Mouse (Mus musculus) urinary bladder, postnatal 25 days (tissue): ENCODE data around the gene Htr7.
A peak's percentile ranks its signal among the peaks of the same experiment; 100 is the strongest.

Experiments
- DNase-seq: peaks from one replicate; pipeline ENCODE4 v3.0.0; 2022; ENCODE audit warnings: low spot score

Htr7 gene

DNA sequence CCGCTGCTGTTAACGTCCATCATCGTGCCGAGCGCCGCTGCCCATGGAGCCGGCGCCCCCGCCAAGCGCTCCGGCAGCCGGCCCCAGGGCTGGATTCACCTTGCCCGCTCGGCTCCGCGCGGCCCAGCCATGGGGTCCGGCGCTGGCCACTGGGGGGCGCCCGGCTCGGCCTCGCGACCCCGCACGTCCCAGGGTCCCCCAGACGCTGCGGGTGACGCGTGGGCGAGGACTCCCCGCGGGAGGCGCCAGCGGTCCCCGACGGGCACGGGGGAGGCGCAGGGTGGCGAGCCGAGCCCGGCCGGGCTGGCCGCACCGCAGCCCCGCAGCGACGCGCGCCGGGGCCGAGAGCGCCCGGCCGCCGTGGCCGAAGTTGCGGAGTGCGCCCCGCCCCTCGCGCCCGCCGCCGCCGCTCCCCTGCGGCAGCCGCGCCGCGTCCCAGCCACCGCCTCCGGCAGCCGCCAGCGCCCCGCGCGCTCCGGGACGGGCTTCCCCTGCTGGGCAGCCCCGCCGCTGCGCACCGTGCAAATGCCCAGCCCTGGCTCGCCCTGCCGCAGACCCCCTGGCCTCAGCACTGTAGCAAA, at the start of gene Htr7:
TSS of gene Htr7 (minus strand) at position 277 of the 581 bp plus-strand sequence.
- peak; percentile 3 for DNase-seq

DNA sequence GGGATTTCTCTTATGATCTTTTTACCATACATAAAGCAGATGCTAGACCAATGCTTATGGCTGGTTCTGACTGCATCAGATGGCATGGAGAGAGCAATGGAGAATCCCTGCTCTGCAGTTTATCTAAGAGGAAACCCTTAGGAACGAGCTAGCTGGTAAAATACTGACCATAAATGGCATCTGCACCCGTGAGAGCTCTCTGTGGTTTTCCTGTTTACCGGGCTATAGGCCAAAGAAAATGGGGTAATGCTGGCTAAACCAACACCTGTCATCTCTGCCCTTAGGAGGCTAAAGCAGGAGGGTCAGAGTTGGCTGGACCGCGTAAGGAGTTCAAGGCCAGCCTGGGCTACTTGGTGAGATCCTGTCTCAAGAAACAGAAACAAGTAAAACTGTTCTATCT, 46.6 kb upstream of the Htr7 start:
- DNase-seq: no peak

DNA sequence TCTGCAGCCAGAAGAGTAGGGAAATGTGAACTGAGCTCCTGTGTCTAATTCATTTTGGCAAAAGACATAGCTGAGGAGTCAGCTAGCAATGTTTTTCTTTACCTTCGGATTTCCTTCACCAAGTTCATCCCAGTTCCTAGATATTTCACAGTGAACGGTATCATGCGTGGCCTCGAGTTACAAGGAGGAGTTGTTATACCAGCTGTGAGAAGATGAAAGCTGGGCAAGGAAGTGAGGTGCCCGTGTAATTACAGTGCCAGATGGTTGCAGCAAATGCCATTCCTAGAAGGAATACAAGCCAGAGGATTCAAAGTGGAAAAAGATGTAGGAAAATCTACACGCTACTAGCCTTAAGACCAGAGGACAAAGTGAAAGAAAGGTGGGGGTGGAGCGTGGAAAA, 41.6 kb upstream of the Htr7 start:
- DNase-seq: no peak

DNA sequence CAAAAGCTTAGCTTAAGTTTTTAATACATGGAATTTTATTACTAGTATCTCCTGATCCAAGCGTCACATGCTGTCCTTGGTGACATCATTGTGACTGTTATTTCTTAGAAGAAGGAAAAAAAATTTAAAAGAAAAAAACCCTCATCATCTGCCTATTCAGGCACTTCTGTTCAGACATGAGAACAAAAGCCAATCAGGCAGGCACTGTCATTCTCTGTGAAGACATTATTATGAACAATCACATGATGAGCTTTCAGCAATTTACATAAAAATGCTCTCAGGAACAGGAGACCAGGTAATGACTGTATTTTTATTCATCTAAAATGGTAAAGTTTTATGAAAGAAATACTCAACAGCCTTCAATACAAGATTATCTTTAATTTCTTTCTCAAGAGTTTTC, 41.0 kb upstream of the Htr7 start:
- DNase-seq: no peak

DNA sequence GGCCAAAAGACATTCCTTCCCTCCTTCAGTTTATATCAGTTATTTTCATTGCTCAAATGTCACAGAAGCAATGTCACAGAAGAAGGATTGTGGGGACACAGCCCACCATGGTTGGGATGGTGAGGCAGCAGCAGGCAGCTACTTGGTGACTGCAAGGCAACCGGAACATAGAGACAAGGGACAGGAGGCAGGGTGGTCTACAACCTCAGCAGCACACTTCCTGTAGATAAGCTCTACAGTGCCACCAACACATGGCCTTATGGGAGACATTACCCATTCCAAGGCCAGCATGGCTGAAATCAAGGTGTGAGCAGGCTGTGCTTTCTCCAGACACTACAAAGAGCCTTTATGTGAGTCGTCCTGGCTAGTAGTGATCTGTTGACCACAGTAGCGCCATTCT, 39.9 kb upstream of the Htr7 start:
- DNase-seq: no peak

DNA sequence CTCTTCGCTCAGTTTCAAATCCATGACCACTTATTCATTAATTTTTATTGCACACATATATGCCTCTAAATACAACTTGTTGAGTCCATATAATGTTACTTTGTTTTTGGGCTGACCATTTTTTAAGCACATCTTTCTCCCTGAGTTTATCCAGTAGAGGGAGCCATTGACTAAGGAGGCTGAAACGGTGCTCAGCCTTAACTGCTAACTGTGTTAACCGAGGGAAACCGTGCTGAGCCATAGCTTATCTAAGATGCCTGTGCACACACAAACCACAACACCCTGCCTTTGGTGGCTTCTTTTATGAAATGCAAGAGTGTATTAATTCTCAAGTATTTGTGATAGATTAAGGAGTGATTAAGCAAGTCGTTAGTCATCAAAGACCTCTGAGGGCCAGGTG, 33.5 kb upstream of the Htr7 start:
- no peak for DNase-seq

DNA sequence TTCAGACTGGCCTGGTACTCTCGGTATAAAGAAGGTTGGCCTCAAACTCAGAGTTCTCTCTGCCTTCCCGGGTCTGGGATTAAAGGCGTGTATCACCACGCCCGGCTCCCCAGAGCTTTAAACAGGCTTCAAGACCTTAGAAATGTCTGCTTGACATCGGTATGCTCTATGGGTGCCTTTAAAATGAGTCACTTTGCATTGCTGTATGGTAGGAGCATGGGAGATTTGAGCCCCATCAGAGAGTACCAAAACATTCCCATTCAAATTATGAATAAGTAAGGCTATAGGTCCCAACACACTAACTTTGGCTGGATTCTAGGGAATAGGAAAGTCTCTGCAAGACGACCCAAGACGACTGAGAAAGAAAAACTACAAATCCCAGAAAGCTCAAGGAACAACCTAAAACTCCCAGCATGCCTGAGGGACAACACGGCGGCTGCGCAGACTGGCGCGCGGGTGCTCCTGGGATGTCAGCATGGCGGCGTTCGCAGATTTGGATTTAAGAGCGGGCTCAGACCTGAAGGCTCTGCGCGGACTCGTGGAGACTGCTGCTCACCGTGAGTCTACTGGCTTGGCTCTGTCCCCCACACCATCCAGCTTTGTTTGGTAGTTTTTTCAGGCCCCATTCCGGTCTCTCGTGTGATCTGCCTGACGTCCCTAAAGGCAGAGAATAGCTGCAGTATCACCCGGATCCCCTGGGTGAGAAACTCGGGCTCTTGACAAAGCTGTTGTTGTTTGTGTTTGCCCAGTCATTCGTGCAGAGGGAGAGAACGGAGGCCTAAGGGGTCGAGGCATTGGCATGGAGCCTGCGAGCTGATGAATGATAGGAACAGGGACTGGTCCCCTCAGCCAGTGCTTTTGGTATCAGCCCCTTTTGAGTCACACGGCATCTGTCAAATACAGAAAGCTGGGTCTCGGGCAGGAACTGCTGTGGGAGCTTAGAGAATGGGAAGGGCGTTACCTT, 26.2 kb upstream of the Htr7 start, which contains the start of gene Rpp30:
TSS of gene Rpp30 (plus strand) at position 455 of the 964 bp plus-strand sequence.
- peak; percentile 66 for DNase-seq

DNA sequence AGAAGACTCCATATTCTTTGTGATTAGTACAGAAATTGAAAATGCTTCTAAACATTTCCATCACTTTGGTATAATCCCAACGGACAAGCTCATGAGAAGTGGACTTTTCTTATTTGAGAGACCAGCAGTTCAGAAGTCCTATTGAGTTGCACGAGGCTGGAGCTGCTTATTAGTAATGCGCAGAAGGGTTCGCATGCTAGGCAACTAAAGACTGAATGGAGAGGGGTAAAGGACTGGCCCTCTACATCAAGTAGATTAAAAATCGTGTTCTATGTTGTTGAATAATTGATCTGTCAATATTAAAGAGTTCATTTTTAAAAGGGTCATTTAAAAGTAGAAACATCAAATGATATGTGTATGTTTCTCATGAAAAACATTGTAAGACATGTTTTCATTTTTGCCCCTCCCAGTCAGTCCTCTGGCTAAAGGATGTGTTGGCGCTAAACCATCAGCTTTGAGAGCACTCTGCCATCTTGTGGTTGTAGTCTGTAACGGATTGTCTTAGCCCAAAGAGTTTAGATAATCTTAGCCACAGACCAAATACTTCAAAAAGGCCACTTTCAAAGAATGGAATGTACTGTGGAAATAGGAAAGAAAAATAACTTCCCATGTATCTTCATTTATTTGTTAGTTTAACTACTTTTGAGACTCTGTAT, 25.4 kb upstream of the Htr7 start:
- no peak for DNase-seq

DNA sequence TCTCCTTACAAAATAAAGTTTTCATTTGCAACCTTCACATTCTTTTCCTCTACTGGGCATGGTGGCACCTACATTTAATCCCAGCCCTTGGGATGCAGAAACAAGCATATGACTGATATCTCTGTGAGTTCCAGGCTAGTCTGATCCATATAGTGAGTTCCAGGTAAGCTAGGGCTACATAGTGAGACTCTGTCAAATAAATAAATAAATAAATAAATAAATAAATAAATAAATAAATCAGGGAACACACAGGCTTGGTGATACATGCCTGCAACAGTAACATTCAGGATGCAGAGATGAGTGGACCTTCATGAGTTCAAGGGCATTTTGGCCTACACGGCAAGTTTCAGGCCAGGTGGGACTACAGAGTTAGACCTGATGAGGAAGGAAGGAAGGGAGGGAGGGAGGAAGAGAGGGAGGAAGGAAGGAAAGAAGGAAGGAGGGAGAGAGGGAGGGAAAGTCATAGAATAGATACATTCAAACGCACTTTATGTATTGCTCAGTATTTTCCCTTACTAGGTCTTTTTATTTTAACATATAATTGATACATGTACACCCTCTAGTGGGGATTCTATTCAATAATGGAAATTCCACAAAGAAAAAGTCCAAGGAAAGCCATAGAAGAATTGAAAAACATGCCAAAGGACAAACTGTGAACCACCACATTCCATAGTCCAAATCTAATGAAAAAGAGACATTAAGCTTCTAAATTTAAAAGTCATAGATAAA, 5.7 kb upstream of the Htr7 start:
- no peak for DNase-seq

DNA sequence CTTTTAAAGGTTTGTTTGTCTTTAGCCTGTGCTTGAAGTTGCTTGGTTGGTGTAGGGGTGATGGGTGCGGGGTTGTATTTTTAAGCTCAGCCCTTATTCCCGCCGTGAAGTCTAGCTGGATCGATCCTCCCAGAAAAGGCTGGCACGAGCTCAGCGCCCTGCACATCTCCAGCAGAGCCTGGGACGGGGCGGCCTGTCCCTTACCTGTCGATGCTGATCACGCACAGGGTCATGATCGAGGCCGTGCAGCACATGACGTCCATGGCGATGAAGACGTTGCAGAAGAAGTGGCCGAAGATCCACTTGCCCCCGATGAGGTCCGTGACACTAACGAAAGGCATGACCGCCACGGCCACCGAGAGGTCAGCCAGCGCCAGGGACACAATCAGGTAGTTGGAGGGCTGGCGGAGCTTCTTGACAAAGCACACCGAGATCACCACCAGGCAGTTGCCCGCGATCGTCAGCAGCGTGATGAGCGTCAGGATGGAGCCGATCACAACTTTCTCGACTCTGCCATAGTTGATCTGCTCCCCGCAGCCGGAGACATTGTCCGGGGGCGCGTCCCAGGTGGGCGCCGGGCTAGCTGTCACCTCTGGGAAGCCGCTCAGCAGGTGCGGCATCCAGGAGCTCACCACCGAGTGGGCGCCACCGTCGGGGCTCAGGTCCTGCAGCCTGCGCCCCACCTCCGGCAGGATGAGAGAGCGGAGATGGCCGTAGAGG, 645 bp downstream of the Htr7 start:
- DNase-seq: peak; percentile 2

DNA sequence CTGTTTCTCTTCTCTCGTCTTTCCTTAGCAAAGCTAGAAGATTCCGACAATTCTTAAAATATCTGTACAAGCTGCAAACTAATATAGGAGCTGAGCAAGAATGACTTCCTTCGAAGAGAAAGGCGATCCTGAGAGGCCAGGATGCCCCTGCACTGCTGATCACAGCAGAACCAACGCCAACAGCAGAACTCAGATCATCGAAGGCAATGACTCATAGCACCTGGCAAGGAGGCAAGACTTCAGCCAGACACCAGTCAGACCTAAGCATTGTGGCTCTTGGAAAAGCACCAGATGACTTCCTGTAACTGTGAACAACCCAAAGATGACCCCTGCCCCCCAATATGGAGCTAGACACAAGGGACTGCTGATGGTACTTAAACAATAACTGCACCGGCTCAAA, 11.3 kb downstream of the Htr7 start:
- no peak for DNase-seq

DNA sequence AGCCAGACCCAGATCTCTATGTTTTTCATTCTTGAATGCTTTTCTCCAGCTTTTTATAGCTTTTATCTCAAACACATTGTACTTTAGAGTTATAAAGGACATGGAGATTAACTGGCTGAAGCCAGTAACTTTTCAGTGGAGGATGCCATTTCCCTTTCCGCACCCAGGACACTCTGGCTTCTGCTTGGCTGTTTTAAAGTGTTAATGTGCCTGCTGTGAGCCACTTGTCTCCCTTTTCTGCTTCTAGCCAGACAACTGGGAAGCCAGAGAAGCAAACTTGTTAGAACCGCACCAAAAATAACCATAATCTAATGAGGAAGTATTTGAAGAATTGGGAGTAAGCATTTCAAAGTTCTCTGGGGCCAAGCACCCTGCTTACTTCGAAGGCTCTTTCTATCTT, 42.5 kb downstream of the Htr7 start:
- DNase-seq: no peak

DNA sequence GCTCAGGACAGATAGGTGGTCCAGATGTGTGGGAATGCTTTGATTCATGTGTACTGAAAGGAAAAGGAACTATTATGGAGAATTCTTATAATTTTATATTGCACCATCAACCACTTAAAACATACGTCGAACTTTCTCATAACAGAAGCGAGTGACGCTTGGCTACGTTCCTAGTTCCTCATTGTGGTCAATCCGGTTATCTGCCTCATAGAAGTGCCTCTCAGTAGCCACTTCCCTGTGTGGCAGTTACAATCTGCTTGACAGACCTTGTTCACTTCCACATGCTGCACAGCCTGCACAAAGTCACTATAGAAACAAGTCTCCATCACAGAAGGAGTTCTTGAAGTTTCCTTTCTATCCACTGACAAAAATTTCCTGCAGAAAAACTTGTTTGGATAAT, 51.0 kb downstream of the Htr7 start:
- no peak for DNase-seq

DNA sequence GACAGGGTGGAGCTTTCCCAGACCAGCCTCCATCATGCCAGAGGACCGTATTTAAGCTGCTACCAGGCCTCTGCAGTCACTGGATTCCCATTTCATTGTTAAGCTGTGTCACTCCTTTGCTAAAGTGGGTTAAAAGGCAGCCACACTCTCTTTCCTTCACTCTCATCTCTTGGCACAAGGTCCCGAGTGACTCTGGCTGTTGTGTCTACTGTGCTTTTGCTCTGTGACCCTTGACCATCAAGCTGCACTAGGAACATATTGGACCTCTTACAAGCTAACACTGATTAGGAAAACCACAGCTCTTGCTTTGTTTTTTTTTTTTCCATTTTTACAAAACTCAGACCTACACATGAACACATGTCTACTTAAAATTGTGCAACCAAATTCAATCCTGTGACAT, 52.3 kb downstream of the Htr7 start:
- DNase-seq: no peak

DNA sequence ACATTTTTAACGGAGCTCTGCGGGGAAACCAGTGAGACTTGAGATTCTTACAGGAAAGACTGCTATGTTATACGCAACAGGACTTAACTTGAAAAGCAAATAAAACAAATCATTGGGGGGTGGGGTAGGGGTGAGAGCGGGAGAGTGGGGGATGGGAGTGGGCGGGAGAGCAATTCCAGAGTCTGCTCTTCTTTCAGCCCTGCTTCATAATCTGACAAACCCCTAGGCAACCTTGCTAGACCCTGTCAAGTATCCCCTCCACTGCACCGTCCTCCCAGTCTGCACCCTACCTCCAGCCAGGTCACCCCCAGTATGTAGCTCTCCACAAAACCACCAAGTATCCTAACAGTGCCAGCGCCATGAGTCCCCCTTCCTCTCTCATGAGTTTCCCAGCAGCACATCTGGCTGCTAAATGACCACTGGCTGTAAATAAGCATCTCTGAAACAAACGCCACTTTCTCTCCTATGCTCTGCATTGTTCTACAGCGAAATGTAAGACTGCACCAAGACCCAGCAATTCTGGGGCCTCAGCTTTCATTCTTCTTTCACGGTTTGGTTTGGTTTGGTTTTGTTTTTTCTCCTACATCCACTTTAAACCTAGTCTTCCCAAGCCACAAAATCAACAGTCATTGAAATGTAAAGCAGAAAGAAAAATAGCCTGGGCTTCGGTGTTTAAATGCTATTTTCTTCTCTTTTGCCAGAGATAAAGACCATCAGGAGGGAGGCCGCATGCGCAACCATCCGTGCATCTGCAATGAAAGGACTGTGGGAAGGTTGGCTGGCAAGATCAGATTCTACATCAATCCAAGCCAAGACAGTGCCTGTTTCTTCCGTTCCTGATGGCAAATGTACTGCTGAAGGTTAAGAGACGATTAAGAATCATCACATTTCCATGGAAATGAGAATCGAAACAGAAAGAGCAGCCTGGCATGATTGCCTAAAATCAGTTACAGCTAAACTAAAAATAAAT, 54.5 kb downstream of the Htr7 start:
- no peak for DNase-seq

DNA sequence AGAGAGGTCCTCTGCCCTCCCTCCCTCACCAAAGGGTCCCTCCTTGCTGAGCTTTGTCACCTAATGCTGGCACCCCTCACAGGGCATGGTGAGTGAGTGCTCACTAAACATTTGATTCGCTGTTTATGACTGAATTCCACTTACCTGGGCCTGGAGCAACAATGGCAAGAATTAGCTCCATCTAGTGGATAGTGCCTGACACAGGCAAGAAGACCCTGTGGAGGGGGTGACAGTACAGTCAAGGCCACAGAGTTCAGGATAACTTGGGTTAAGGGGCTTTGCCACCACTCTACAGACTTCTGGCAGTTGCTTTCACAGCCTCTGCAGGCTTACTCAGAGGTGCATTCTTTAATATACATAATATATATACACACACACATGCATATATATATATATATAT, 55.8 kb downstream of the Htr7 start:
- DNase-seq: no peak

DNA sequence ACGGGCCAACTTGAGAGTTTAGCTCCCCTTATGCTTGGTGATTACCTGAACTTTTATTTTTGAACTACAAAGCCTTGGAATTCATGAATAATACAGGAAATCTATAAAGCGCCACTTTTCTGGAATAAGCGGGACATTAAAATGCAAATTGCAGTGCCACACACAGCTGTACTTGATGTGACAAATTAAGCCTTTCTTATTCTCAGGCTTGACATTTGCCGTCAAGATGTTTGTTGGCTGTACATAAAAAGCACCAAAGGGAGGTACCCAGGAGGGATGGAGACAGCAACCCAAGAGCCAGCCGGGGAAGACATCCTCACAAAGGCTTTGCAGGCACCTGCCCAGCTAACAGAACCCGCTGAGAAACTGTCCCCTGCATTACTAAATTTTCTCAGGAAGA, 56.4 kb downstream of the Htr7 start:
- DNase-seq: no peak

DNA sequence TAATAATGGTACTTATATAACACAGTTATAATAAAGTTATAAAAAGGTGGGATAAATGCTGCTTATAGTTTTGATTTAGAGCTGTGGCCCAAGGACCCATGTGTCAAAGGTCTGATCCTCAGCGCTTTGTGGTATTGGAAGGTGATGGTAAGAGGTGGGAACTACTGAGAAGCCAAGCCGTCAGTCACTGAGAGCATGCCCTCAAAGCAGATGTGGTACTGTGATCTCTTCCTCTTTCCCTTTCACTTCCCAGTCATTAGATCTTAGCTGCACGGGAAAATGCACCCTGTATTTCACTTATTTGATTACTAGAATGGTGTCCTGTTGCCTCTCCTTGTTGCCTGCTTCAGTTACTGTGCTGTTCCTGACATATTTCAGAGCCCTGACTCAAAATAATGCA, 59.9 kb downstream of the Htr7 start:
- no peak for DNase-seq

DNA sequence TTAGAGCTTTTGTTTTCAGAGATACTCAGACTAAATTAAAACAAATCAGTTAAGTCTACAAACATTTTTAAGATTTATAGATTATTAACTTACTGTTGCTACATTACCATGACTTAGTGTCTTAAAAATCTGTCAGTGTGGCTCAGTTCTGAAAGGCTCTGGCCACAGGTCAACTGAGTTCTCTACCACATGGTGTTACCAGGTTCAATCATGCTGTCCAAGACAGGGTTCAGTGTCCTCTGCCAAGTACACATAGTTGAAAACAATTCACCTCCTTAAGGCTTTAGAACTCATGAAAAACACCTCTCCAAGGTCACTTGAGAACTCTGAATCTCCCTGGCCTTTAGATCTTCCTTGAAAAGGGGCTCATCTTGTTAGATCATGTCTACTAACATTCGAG, 69.8 kb downstream of the Htr7 start:
- DNase-seq: no peak

DNA sequence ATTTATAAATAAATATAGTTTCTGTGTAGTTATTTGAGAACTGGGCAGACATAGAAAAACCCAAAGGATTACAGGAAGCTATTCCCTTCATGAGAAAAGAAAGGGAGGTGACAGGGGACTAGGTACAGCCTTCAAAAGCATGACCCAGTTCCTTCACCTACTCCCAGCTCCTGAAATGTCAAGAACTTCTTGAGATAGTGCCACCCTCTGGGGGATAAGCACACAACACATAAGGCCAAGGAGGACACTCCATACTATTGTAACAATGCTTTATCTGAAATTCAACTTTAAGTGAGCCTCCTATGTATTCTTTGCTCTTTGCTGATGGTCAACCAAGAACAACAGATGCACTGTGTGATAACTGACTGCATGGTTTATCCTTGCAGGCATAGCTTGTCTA, 82.6 kb downstream of the Htr7 start:
- no peak for DNase-seq

DNA sequence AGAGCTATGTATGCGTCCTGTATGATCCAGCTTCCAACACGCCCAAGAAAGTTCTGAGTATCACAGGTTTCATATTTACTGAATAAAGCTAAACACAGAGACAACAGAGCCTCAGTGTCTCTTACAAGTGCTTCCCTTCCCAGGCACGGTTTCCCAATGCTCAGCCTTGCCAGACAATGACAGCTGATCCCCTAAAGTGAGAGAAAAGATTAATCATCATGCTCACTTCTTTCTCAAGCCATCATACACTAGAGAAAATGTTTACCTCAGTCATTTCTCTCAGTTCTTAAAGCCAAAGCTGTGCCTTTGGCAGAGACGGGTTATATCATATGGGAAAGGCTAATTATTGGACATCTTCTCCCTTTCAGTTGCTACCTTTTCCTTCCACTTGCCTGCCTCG, 99.7 kb downstream of the Htr7 start:
- DNase-seq: no peak
